1 mouse cellular context compared by ENCODE assay signal in genomic region chr9:77359278-77359973, GRCm38 (mm10).
TF ChIP-seq lines count a peak whose summit lies in the region.

No protein-coding gene starts in this region.

TF ChIP-seq in CH12.LX, 34 proteins besides CTCF, POLR2A, EP300 and RAD21:
- TF ChIP-seq USF2 (conservative IDR thresholded peaks at IDR 0.05; ENCODE audit: low read depth, low read length) (no peak), BHLHE40 (IDR thresholded peaks at IDR 0.05; ENCODE audit: low read depth, low read length) (0 out of 2 replicates have a peak, but pooled peaks have one; percentile 5)
